Mouse (Mus musculus) brain, embryonic 14.5 days (tissue): Measurements from ENCODE around the gene 2410004B18Rik.

Experiments
- CTCF ChIP-seq: fragments of 200-500 bp; IDR thresholded peaks from 2 replicates; pipeline ENCODE4 v1.5.1; 2012; ENCODE audit warnings: inconsistent platforms, mild to moderate bottlenecking, moderate library complexity, borderline replicate concordance; ENCODE audit not compliant: insufficient read depth, insufficient read length; ENCODE audit errors: extremely low read depth
- POLR2A ChIP-seq: fragments of 200-500 bp; IDR thresholded peaks from 2 replicates; pipeline ENCODE4 v1.6.1; 2012; ENCODE audit warnings: mild to moderate bottlenecking, inconsistent platforms, borderline replicate concordance; ENCODE audit not compliant: poor library complexity, insufficient read depth, insufficient read length, severe bottlenecking; ENCODE audit errors: extremely low read depth

- TF ChIP-seq CTCF, result no peak
- TF ChIP-seq POLR2A, result no peak
Observed at GRCm38 (mm10) chr3:145985333-145985925, 47.6 kb downstream of the 2410004B18Rik start.
